Mouse (Mus musculus) CD8-positive naive resting alpha-beta T cell, adult 2 months (primary cell): ENCODE data around the gene Zdhhc5.
"Not testable (repeated sequence)": the region's sequence is repeated elsewhere in the genome, so short reads cannot be mapped to it uniquely, and the experiment has no call there.

ENCODE experiments used
- DNase-seq, 2 experiments: peaks; one replicate each; pipeline ENCODE4 v3.0.0; 2022; ENCODE audit warnings: low read depth in 2 of 2, low spot score in 2 of 2

Gene Zdhhc5

DNA sequence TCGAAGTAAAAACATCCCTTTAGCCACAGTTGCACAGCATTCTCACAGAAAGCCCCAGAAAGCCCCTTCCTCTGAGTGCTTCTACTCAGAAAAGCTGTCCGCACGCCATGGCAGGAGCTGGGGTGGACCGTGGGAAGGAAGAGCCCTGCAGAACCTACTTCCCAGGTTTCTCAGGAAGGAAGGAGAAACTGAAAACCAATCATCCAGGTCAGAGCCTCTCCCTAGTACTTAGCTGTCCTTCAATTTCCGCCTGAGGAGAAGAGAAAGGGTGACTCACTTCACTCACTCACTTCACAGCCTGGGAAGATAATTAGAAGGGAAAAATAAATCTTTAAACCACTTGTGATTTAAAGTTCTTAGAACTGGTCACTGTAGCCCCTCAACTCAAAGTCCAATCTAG, 10.7 kb downstream of the Zdhhc5 start:
- DNase-seq = no peak

GRCm38 (mm10) chr2:84703497-84703896, 11.5 kb downstream of the Zdhhc5 start:
- no peak for DNase-seq

DNA sequence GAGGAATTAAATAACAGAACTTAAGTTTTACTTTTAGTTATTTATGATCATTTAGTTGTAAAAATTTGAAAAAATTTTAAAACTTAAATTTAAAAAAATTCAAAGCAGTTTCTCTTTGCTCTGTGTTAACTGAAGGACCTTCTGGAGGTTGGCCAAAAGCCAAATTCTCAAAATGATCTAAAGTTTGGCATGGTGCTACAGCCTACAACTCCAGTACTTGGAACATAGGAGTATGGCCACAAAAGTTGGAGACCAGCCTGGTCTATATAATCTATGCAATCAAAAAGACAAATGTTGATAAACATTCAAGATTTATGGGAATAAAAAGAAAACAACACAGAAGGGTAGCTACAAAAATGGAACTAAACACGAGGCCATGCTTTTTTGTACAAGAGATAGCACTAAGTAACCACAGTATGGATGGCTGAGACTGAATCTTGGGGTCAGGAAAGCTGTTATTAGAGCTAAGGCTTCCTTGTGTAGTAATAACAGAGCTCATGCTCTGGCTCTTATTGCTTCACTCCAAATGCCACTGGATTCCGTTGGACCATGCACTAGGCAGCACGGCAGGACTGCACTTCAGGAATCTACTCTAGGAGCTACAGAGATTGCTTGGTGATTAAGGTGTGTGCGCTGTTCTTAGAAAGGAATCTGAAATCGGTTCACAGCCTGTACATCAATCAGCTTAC, 19.8 kb downstream of the Zdhhc5 start:
- no peak for DNase-seq

DNA sequence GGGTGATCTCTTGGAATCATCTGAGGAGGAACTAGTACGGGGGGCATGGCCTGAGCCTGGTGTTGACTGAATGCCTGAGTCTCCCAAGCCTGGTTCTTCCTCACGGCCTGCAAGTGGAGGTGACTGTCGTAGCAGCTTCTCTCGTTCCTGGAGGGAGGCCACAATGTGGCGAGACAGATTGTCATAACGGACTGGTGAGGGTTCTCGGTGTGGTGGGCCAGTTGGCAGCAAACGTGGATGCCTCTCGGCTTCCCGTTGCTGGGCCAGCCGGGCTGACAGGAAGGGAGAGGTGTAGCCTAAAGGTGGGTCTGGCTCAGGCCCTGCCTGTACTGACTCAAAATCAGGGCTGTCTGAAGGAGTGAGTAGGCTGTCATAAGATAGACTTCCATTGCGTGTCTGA, 24.9 kb downstream of the Zdhhc5 start:
- no peak for DNase-seq

DNA sequence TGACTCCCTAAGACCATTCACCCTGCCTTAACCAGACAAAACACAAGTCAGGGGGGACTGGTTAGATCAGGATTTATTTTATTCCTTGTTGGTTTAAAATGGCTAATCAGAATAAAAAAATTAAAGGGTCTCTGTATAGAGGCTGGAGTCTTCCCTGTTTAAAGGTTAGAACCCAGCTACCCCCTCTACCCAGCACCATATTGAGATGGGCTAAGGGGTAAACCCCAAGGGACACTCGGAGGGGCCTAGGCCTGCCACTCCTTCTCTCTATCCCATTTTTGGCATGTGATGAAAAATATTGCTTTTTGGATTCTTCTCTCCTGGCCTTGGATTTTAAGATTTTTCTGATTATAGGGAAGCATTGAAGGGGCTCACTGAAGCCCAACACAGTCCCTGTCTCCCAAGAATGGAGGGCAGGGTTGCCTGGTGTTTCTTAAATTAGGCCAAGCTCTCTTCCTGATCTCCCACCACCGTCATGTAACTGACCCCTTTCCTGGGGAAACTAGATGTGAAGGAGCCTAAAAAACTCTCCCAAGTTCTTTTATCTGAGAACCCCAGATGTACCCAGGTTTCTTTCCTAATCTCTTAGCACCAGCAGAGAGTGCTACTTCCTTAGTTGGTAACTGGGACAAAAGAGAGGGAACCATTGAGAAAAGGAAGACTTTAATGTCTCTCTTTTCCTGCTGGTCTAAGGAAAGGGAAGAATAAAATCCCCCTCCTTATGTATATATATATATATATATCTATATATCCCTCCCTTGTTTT, 26.7 kb downstream of the Zdhhc5 start:
- no peak for DNase-seq

- DNase-seq = no peak
These were observed 32.3 kb downstream of the Zdhhc5 start for GRCm38 (mm10) chr2:84682605-84683183.

GRCm38 (mm10) chr2:84679016-84679415, 36.0 kb downstream of the Zdhhc5 start, which contains the start of gene Tmx2:
Tmx2 (minus strand) TSS chr2:84679140.
- no peak for DNase-seq

DNA sequence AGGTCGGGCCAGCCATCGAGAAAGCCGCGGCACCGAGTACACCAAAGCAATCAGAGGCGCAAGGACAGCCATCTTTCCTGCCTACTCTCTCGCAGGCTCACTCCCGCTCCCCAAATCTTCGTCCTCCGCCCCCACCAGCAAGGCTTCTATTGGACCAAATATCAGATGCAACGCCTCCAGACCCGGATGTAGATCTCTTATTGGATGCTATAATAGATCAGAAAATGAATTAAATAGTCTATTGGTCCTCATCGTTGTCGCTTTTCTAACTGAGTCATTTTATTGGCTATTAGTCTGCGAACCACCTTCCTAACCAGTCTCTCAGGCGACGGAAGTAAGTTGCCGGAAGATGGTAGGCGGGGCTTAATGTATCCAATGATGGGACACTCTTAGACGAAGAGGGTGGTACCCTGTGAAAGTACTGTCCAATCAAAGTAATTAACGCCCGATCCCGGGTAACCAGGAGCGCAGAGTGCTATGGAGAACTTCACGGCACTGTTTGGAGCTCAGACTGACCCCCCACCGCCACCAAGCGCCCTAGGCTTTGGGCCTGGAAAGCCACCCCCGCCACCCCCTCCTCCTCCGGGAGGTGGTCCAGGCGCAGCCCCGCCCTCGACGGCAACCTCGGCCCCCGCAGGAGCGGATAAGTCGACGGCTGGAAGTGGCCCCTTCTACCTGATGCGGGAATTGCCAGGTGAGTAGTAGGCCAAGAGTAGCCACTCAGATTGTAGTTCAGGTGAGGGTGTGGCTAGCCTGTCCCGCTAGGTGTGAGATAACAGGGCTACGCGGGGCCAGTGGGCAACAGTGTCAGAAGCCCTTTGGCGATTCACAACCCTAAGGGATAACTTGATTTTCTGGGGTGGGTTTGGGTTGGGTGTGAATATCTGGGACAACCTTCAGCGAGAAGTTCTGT, 36.8 kb downstream of the Zdhhc5 start, which contains the start of the genes Gm28635 and Med19:
Gene Gm28635 (minus strand): TSS at position 74 of the 913 bp plus-strand sequence.
Gene Med19 (plus strand): TSS at position 435 of the 913 bp plus-strand sequence.
- DNase-seq = peak; percentile 89

GRCm38 (mm10) chr2:84677270-84677967, 37.6 kb downstream of the Zdhhc5 start:
- no peak for DNase-seq

GRCm38 (mm10) chr2:84671535-84671934, 43.4 kb downstream of the Zdhhc5 start:
- DNase-seq = not testable (repeated sequence)

DNA sequence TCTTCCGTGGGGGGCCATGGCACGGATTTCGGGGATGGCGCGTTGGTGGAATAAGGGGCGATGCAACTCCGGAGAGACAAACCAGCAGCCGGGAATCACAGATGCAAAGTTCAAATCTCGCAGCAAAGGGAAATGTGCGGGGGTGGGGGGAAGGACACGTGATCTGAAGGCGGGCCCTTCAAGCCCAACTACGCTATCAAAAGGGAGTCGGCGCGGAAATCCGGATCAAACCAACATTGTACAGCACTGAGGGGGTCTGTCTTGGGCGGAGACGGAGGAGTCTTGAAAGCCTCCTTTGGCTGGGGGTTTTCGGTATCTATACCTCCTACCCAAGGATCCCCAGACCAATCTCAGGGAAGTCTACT, 44.4 kb downstream of the Zdhhc5 start, which contains the start of gene Selenoh:
Gene Selenoh (minus strand): TSS at position 202 of the 365 bp plus-strand sequence.
- DNase-seq = peak; percentile 77 to 87

GRCm38 (mm10) chr2:84669828-84670568, 45.0 kb downstream of the Zdhhc5 start:
- no peak for DNase-seq

GRCm38 (mm10) chr2:84666081-84666480, 48.9 kb downstream of the Zdhhc5 start:
- no peak for DNase-seq

DNA sequence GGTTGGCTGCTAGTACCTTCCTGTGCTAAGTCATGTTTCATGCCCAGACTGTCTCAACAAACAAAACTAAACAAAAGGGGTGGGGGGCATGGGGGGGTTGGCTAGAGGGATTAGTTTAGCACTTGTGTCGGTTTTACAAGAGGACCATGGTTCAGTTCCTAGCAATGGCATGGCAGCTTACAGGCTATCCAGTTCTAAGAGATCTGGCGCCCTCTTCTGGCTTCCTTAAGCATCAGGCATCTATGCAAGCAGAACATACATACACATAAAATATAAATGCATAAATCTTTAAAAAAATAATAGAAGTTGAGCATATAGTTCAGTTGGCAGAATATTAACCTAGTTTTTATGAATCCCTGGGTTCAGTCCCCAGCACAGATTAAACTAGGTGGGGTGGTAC, 52.1 kb downstream of the Zdhhc5 start:
- peak in 1 of 2 experiments; percentile 49 for DNase-seq

DNA sequence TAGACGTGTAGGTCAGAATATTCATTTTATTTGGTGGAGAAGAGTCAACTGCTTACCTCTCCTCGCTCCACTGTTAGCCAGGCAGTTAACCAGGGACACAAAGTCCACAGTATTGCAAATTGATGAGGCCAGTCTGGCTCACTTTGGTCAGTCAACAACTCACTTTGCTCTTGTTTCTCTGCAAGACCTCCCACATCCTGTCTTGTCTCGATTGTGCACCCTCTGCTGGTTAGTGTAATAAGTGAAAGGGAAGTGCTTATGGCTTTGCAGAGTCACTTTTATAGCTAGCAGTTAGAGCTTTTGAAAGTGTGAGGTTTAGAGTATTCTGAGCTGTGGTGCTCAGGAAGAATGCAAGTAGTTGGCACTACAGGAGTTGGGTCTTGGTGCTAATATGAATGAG, 54.7 kb downstream of the Zdhhc5 start:
- peak; percentile 35 to 49 for DNase-seq

DNA sequence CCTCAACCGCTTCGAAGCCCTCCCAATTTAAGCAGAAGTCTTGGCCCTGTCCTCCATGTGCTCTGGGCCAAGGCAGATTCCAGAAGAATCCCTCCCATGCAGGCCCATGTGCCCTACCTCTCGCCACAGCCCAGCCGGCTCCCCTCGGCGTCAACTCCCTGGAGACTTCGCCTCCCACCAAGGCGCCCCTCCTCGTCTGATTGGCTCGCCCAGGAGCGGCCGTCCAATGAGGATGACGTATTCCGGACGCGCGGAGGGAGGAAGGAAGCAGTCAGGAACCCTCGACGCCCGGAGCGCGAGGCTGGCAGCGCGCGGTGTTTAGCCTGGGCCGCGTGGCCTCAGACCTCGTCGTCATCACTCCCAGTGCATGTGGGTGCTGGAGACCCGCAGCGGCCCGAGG, 56.2 kb downstream of the Zdhhc5 start, which contains the start of gene Btbd18:
Gene Btbd18 (plus strand): TSS at position 274 of the 400 bp plus-strand sequence.
- no peak for DNase-seq

- DNase-seq = no peak
These were observed 59.1 kb downstream of the Zdhhc5 start for GRCm38 (mm10) chr2:84655864-84656263.

DNA sequence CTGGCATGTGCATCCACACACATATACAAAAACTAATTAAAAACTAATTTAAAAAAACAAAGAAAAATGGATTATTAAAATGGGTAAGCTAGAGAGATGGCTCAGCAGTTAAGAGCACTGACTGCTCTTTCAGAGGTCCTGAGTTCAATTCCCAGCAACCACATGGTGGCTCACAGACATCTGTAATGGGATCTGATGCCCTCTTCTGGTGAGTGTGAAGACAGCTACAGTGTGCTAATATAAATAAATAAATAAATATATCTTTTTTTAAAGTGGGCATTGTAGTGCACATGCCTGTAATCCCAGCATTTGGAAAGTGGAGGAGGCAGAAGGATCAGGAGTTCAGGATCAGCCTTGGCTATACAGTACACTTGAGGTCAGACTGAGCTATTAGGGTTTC, 61.6 kb downstream of the Zdhhc5 start:
- DNase-seq = no peak

DNA sequence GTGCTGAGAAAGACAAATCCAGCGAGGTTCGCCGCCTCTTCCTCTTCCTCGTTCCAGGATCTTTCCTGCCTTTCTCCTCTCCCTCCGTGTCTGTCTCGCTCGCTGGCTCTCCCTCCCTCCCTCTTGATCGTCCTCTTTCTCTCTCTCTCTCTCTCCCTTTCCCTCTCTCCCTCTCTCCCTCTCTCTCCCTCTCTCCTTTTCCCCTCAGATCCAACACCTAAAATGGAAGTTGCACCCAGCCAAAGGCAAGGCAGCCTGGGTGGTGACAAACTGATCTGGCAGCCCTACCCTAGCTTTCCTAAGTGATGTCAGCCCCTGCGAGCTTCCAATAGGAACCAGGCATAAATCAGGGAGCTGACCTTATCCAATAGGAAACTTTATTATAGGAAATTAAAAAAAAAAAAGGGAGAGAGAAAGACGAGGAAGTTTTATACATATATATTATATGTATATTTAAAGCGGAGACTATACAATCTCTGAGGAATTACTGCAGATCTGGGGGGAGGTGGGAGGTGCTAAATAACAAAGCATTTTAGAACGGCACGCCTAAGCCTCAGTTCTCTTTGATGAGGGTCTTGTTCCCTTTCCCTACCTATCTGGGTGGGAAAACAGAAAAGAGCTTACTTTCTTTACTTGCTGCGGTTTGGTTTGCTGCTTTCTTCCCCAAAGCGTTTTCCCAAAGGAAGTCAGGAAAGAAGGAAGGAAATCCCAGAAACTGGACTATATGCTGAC, 64.3 kb downstream of the Zdhhc5 start, which contains the start of gene Ctnnd1:
Gene Ctnnd1 (minus strand): TSS at position 302 of the 732 bp plus-strand sequence.
- DNase-seq = no peak
